Mouse (Mus musculus) myocyte (in vitro differentiated cells): ENCODE measurements around the gene Mlst8. TPM values are rescaled to one million over a fixed set of nuclear protein-coding genes. Genes with fewer than 3 reads are reported as not detected.

Source experiments
- H3K27me3 ChIP-seq: one replicate; pipeline ENCODE4 v1.6.1; 2011; ENCODE audit not compliant: control insufficient read depth, insufficient read depth, insufficient read length
- H3K36me3 ChIP-seq: one replicate; pipeline ENCODE4 v1.6.1; 2011; ENCODE audit not compliant: control insufficient read depth, insufficient read depth
- H3K4me2 ChIP-seq: one replicate; pipeline ENCODE4 v1.6.1; 2011; ENCODE audit warnings: low read depth, control low read depth
- H3K4me3 ChIP-seq: one replicate; pipeline ENCODE4 v1.5.1; 2011; ENCODE audit warnings: mild to moderate bottlenecking, control low read depth, moderate library complexity
- H3K79me2 ChIP-seq: one replicate; pipeline ENCODE4 v1.6.1; 2011; ENCODE audit not compliant: control insufficient read depth, insufficient read depth
- H3ac ChIP-seq: one replicate; pipeline ENCODE4 v1.6.1; 2011; ENCODE audit not compliant: control insufficient read depth, insufficient read length
- CEBPB ChIP-seq: IDR thresholded peaks from 2 replicates; pipeline ENCODE4 v1.6.1; 2011; ENCODE audit warnings: mild to moderate bottlenecking, moderate library complexity; ENCODE audit not compliant: poor library complexity, insufficient read depth, severe bottlenecking
- E2F4 ChIP-seq: IDR thresholded peaks from one replicate; pipeline ENCODE4 v1.6.1; 2011; ENCODE audit warnings: mild to moderate bottlenecking, control low read depth, moderate library complexity; ENCODE audit not compliant: insufficient read depth
- MAX ChIP-seq: IDR thresholded peaks from one replicate; pipeline ENCODE4 v1.6.1; 2011; ENCODE audit warnings: low read depth, mild to moderate bottlenecking, control low read depth
- MYOD1 ChIP-seq, 3 experiments: IDR thresholded peaks; one replicate each; pipeline ENCODE4 v1.6.1; 2011; ENCODE audit warnings: control low read depth in 2 of 3, low read depth in 2 of 3, mild to moderate bottlenecking in 2 of 3, moderate library complexity in 1 of 3; ENCODE audit not compliant: insufficient read length in 2 of 3, control insufficient read depth in 1 of 3
- MYOG ChIP-seq, 3 experiments: IDR thresholded peaks; one replicate each; pipeline ENCODE4 v1.6.1; 2011; ENCODE audit warnings: control low read depth in 2 of 3, low read depth in 2 of 3, mild to moderate bottlenecking in 2 of 3; ENCODE audit not compliant: insufficient read length in 2 of 3, control insufficient read depth in 1 of 3, insufficient read depth in 1 of 3
- POLR2A ChIP-seq: IDR thresholded peaks from one replicate; pipeline ENCODE4 v1.6.1; 2011; ENCODE audit warnings: low read depth, mild to moderate bottlenecking, control low read depth, moderate library complexity; ENCODE audit not compliant: insufficient read length
- POLR2AphosphoS2 ChIP-seq: IDR thresholded peaks from one replicate; pipeline ENCODE4 v1.6.1; 2011; ENCODE audit warnings: low read depth, control low read depth; ENCODE audit not compliant: insufficient read length
- REST ChIP-seq: IDR thresholded peaks from one replicate; pipeline ENCODE4 v1.6.1; 2011; ENCODE audit warnings: mild to moderate bottlenecking, control low read depth, moderate library complexity; ENCODE audit not compliant: insufficient read depth, insufficient read length
- SRF ChIP-seq: IDR thresholded peaks from one replicate; pipeline ENCODE4 v1.6.1; 2011; ENCODE audit warnings: low read depth; ENCODE audit not compliant: control insufficient read depth, insufficient read length
- TCF12 ChIP-seq: IDR thresholded peaks from one replicate; pipeline ENCODE4 v1.6.1; 2011; ENCODE audit warnings: mild to moderate bottlenecking, control low read depth; ENCODE audit not compliant: poor library complexity, insufficient read depth, severe bottlenecking
- TCF3 ChIP-seq: IDR thresholded peaks from one replicate; pipeline ENCODE4 v1.6.1; 2011; ENCODE audit warnings: low read depth, control low read depth; ENCODE audit not compliant: insufficient read length
- USF1 ChIP-seq: IDR thresholded peaks from one replicate; pipeline ENCODE4 v1.6.1; 2011; ENCODE audit warnings: low read depth, mild to moderate bottlenecking, control low read depth, moderate library complexity
- polyA plus RNA-seq: library from polyadenylated mRNA; unstranded; fragments of >200 nt; fragmentation: generic; extraction: Trizol; gene quantifications from one replicate; pipeline ENCODE4 v1.2.1, GENCODE M21; 2012; ENCODE audit warnings: missing spikeins

Gene Mlst8
- polyA plus RNA-seq, 1 experiment, result 16.5 TPM

GRCm38 (mm10) chr17:24442107-24442506, 36.8 kb downstream of the Mlst8 start:
- no peaks in the 10 kb centered on the region for H3K79me2 ChIP-seq
- no peak overlapping the region for H3K4me3 ChIP-seq
- TF ChIP-seq MAX, result no peak
- H3ac ChIP-seq, result no peak overlapping the region
- H3K27me3 ChIP-seq, result no peaks in the 10 kb centered on the region
- H3K4me2 ChIP-seq, result no peak overlapping the region
- no peaks in the 10 kb centered on the region for H3K36me3 ChIP-seq

DNA sequence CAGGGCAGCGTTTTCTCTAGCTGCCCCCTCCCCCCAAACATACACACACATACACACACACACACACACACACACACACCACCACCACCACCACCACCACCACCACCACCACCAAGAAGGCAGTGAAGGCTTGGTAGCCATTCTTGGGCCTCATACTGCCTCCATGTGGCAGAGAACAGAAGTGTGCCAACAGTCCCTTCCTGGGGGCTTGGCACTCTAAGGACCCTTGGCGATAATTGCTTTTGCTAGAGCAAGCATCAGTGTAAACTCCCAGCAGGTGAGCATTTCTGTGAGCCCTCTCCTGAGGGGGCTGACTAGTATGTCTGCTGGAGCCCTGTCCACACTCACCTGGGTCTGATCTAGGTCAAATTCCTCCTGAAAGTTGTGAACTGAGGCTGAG, 37.7 kb downstream of the Mlst8 start:
- Histone ChIP-seq H3K4me2 (no peak overlapping the region), H3ac (no peak overlapping the region), H3K36me3 (no peaks in the 10 kb centered on the region), H3K27me3 (no peaks in the 10 kb centered on the region), H3K4me3 (no peak overlapping the region), H3K79me2 (no peaks in the 10 kb centered on the region)
- TF ChIP-seq USF1 (no peak), MYOD1 (IDR thresholded peaks at IDR 0.05; ENCODE audit: control insufficient read depth in 1 of 3, insufficient read length in 2 of 3, low read depth in 2 of 3) (no peak), MAX (no peak)

DNA sequence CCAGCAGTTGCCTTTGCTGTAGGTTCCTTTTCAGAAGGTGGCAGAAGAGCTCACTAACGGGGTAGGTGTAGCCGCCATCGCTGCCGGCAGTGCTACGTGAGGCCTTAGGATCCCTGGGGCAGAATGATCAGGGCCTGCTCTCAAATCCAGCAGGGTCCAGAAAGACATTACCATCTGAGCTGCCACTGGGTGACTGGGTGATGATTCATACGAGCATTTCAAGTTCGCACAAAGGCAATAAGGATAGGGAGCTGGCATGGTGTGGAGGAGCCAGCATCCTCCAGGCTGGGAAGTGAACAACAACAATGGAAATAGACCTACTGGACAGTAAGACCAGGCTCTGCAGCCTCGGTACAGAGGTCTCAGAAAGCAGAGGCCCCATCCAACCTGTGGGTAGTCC, 38.5 kb downstream of the Mlst8 start:
- Histone ChIP-seq H3K36me3 (no peaks in the 10 kb centered on the region), H3K79me2 (no peaks in the 10 kb centered on the region), H3ac (no peak overlapping the region), H3K4me3 (no peak overlapping the region), H3K27me3 (no peaks in the 10 kb centered on the region), H3K4me2 (no peak overlapping the region)
- no peak for TF ChIP-seq MAX
- no peak for TF ChIP-seq POLR2AphosphoS2
- no peak for TF ChIP-seq MYOD1 (IDR thresholded peaks at IDR 0.05; ENCODE audit: control insufficient read depth in 1 of 3, insufficient read length in 2 of 3, low read depth in 2 of 3)
- no peak for TF ChIP-seq USF1
- TF ChIP-seq E2F4, result no peak
- no peak for TF ChIP-seq CEBPB
- no peak for TF ChIP-seq MYOG (IDR thresholded peaks at IDR 0.05; ENCODE audit: control insufficient read depth in 1 of 3, insufficient read depth in 1 of 3, insufficient read length in 2 of 3, low read depth in 2 of 3)
- TF ChIP-seq TCF12, result no peak
- TF ChIP-seq SRF, result no peak
- TF ChIP-seq TCF3, result no peak
- no peak for TF ChIP-seq POLR2A
- TF ChIP-seq REST, result no peak

- Histone ChIP-seq H3K4me3 (no peak overlapping the region), H3ac (no peak overlapping the region), H3K79me2 (no peaks in the 10 kb centered on the region), H3K36me3 (peaks cover 5% of the 10 kb centered on the region), H3K27me3 (no peaks in the 10 kb centered on the region), H3K4me2 (no peak overlapping the region)
- no peak for TF ChIP-seq MYOG (IDR thresholded peaks at IDR 0.05; ENCODE audit: control insufficient read depth in 1 of 3, insufficient read depth in 1 of 3, insufficient read length in 2 of 3, low read depth in 2 of 3)
- no peak for TF ChIP-seq MAX
- TF ChIP-seq TCF3, result no peak
- no peak for TF ChIP-seq USF1
- no peak for TF ChIP-seq POLR2AphosphoS2
- no peak for TF ChIP-seq SRF
- TF ChIP-seq MYOD1 (IDR thresholded peaks at IDR 0.05; ENCODE audit: control insufficient read depth in 1 of 3, insufficient read length in 2 of 3, low read depth in 2 of 3), result no peak
- no peak for TF ChIP-seq CEBPB
- TF ChIP-seq REST, result no peak
- no peak for TF ChIP-seq POLR2A
- TF ChIP-seq E2F4, result no peak
- no peak for TF ChIP-seq TCF12
Measured at GRCm38 (mm10) chr17:24437016-24437415, 41.9 kb downstream of the Mlst8 start.

DNA sequence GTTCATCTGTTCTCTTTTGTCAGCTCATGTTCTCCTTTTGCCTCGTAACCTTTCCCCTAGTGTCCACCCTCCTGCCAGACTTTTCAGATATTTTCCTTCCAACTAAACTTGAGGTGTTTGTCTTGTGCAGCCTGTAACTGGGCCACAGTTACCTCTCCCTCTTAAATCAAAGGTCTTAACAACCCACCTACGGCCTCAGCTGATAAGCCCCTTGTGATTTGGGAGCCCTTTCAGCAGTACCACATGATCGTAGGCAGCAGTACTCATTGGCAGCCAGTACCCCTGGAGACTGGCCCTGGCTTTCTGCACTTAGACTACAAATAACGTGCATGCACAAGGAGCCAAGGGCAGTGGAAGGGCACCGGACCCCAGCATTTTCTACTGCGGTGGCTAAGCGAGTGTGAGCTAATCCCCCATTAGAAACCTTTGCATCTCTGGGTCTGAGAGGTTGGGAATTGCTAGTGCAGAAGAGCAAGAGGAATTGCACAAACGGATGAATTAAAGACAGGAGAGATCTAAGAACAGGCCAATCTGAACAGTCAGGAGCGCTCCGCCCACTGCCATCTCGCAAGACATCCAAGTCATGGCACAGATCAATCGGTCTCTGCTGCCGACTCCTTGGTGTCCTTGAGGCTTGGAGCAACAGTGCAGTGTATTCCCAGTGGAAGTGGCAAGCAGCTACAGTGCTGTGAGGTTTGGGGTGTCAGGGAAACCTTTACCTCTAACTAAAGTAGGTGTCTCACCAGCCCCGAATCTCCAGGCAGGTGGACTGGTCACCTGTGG, 49.5 kb downstream of the Mlst8 start:
- Histone ChIP-seq H3K4me3 (no peak overlapping the region), H3ac (no peak overlapping the region), H3K27me3 (no peaks in the 10 kb centered on the region), H3K4me2 (no peak overlapping the region), H3K79me2 (peaks cover 6% of the 10 kb centered on the region), H3K36me3 (peaks cover 3% of the 10 kb centered on the region)
- TF ChIP-seq TCF12, result no peak
- no peak for TF ChIP-seq MYOG (IDR thresholded peaks at IDR 0.05; ENCODE audit: control insufficient read depth in 1 of 3, insufficient read depth in 1 of 3, insufficient read length in 2 of 3, low read depth in 2 of 3)
- no peak for TF ChIP-seq MYOD1 (IDR thresholded peaks at IDR 0.05; ENCODE audit: control insufficient read depth in 1 of 3, insufficient read length in 2 of 3, low read depth in 2 of 3)
- no peak for TF ChIP-seq E2F4
- no peak for TF ChIP-seq SRF
- TF ChIP-seq USF1, result no peak
- no peak for TF ChIP-seq REST
- TF ChIP-seq TCF3, result no peak
- no peak for TF ChIP-seq CEBPB
- no peak for TF ChIP-seq POLR2AphosphoS2
- TF ChIP-seq MAX, result no peak
- TF ChIP-seq POLR2A, result no peak
